Mouse (Mus musculus): ENCODE data around the gene Isyna1. TPM values are rescaled to one million over a fixed set of nuclear protein-coding genes. Genes with fewer than 3 reads are reported as not detected.

Gene Isyna1
- polyA plus RNA-seq, 1 experiment from 2014 or later: 107 TPM

GRCm38 (mm10) chr8:70632346-70632892 lies 38.2 kb downstream of the Isyna1 start, which contains the start of gene Gdf15:
TSS of gene Gdf15 (minus strand) at chr8:70632456.
- WGBS: 66% methylated on average over 6 of the region's 6 CpGs
- ATAC-seq (ENCODE audit: insufficient read depth) (no peak), DNase-seq (no peak)
- H3K36me3 ChIP-seq (ENCODE audit: insufficient read depth): no peaks in the 10 kb centered on the region
- H3K4me3 ChIP-seq (ENCODE audit: low read depth, low read length): peak within 1 kb of the TSS; percentile 8; the same call in 1 of the 2 replicates
- H3K4me1 ChIP-seq (ENCODE audit: insufficient read depth): peaks cover 10% of the 10 kb centered on the region; the same call in 1 of the 2 replicates
- H3K27me3 ChIP-seq (ENCODE audit: insufficient read depth, low read length): 0 out of 2 replicates have a peak, but pooled peaks cover 10% of the 10 kb centered on the region
- H3K9me3 ChIP-seq (ENCODE audit: low read depth, low read length): no peaks in the 10 kb centered on the region
- 0 out of 2 replicates have a peak within 1 kb of the TSS, but pooled peaks have one; percentile 6 for H3K9ac ChIP-seq
- no peak within 1 kb of the TSS for H3K27ac ChIP-seq (ENCODE audit: low read depth)
- no peak for TF ChIP-seq CTCF (IDR thresholded peaks at IDR 0.05; ENCODE audit: low read depth)
- H3K4me2 ChIP-seq: peak within 1 kb of the TSS; percentile 29; the same call in 1 of the 2 replicates

DNA sequence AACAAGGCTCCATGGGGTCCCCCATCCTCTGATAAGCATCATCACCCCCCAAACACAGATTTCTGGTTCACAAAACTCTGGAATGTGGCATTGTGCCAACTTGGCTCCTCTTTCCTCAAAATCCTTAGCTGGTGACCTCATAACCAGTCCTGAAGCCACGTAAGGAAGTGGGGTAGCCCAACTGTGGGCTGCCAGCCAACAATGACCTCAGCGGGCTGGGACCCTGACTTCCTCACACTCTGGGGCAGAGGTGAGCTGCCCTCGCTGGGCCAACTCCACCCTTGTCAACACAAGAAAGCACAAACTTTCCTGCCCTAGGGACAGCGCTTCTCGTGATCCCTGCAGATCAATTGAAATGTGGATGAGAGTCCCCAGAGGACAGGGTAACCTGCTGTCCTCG lies 39.9 kb downstream of the Isyna1 start:
- Histone ChIP-seq H3K9me3 (ENCODE audit: low read depth, low read length) (no peaks in the 10 kb centered on the region), H3K4me2 (no peak overlapping the region), H3K36me3 (ENCODE audit: insufficient read depth) (no peaks in the 10 kb centered on the region), H3K27me3 (ENCODE audit: insufficient read depth, low read length) (0 out of 2 replicates have a peak, but pooled peaks cover 10% of the 10 kb centered on the region), H3K4me1 (ENCODE audit: insufficient read depth) (peaks cover 10% of the 10 kb centered on the region; the same call in 1 of the 2 replicates), H3K9ac (no peak overlapping the region), H3K4me3 (ENCODE audit: low read depth, low read length) (no peak overlapping the region), H3K27ac (ENCODE audit: low read depth) (no peak overlapping the region; the same call in 1 of the 2 replicates)
- 40% methylated on average over 6 of the region's 6 CpGs for WGBS
- ATAC-seq (ENCODE audit: insufficient read depth) (no peak), DNase-seq (peak; percentile 81)
- TF ChIP-seq CTCF (IDR thresholded peaks at IDR 0.05; ENCODE audit: low read depth): no peak

- no peak for TF ChIP-seq CTCF (IDR thresholded peaks at IDR 0.05; ENCODE audit: low read depth)
- H3K4me1 ChIP-seq (ENCODE audit: insufficient read depth): peaks cover 10% of the 10 kb centered on the region; the same call in 1 of the 2 replicates
Measured at GRCm38 (mm10) chr8:70635527-70635926, 41.4 kb downstream of the Isyna1 start.

GRCm38 (mm10) chr8:70636838-70637237 lies 42.7 kb downstream of the Isyna1 start:
- 0 out of 2 replicates have a peak, but pooled peaks cover 6% of the 10 kb centered on the region for H3K4me1 ChIP-seq (ENCODE audit: insufficient read depth)
- WGBS: 42% methylated on average over 8 of the region's 8 CpGs

More at GRCm38 (mm10) chr8:70635527-70635926, 41.4 kb downstream of the Isyna1 start:
- Histone ChIP-seq H3K9ac (no peak overlapping the region), H3K27me3 (ENCODE audit: insufficient read depth, low read length) (0 out of 2 replicates have a peak, but pooled peaks cover 10% of the 10 kb centered on the region), H3K9me3 (ENCODE audit: low read depth, low read length) (no peaks in the 10 kb centered on the region), H3K27ac (ENCODE audit: low read depth) (no peak overlapping the region), H3K36me3 (ENCODE audit: insufficient read depth) (no peaks in the 10 kb centered on the region), H3K4me2 (no peak overlapping the region), H3K4me3 (ENCODE audit: low read depth, low read length) (no peak overlapping the region)
- ATAC-seq (ENCODE audit: insufficient read depth) (no peak), DNase-seq (no peak)
- 76% methylated on average over 6 of the region's 6 CpGs for WGBS

DNA sequence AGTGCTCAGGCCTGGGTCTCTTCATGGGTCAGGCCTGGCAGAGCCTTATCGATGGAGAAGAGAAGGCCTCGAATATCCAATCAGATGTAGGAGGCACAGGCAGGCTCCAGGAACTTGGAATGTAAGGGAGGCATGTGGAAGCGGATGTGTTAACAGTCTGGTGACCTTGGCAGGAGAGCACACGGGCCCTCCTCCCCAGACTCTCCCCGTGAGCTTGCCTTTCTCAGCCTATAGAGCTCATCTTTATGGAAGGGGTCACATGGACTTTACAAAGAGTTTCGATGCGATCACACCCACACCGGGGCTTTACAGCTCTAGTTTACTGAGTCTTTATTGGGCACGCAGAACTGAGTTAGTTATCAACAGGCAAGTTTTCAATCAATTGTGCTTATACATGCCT lies 44.6 kb downstream of the Isyna1 start:
- Histone ChIP-seq H3K4me2 (no peak overlapping the region), H3K4me1 (ENCODE audit: insufficient read depth) (0 out of 2 replicates have a peak, but pooled peaks cover 6% of the 10 kb centered on the region), H3K27ac (ENCODE audit: low read depth) (no peak overlapping the region), H3K27me3 (ENCODE audit: insufficient read depth, low read length) (no peaks in the 10 kb centered on the region), H3K4me3 (ENCODE audit: low read depth, low read length) (no peak overlapping the region), H3K36me3 (ENCODE audit: insufficient read depth) (no peaks in the 10 kb centered on the region), H3K9me3 (ENCODE audit: low read depth, low read length) (no peaks in the 10 kb centered on the region), H3K9ac (no peak overlapping the region)
- TF ChIP-seq CTCF (IDR thresholded peaks at IDR 0.05; ENCODE audit: low read depth): no peak
- WGBS: 60% methylated on average over 9 of the region's 9 CpGs
- ATAC-seq (ENCODE audit: insufficient read depth) (no peak), DNase-seq (no peak)

More at GRCm38 (mm10) chr8:70636838-70637237, 42.7 kb downstream of the Isyna1 start:
- Histone ChIP-seq H3K36me3 (ENCODE audit: insufficient read depth) (no peaks in the 10 kb centered on the region), H3K27ac (ENCODE audit: low read depth) (no peak overlapping the region), H3K9ac (no peak overlapping the region), H3K9me3 (ENCODE audit: low read depth, low read length) (no peaks in the 10 kb centered on the region), H3K27me3 (ENCODE audit: insufficient read depth, low read length) (0 out of 2 replicates have a peak, but pooled peaks cover 3% of the 10 kb centered on the region), H3K4me3 (ENCODE audit: low read depth, low read length) (no peak overlapping the region), H3K4me2 (no peak overlapping the region)
- no peak for TF ChIP-seq CTCF (IDR thresholded peaks at IDR 0.05; ENCODE audit: low read depth)
- DNase-seq: no peak
- ATAC-seq (ENCODE audit: insufficient read depth): no peak

- TF ChIP-seq CTCF (IDR thresholded peaks at IDR 0.05; ENCODE audit: low read depth): no peak
- Histone ChIP-seq H3K4me2 (no peak overlapping the region), H3K9me3 (ENCODE audit: low read depth, low read length) (no peaks in the 10 kb centered on the region), H3K4me3 (ENCODE audit: low read depth, low read length) (no peak overlapping the region), H3K27ac (ENCODE audit: low read depth) (no peak overlapping the region), H3K36me3 (ENCODE audit: insufficient read depth) (no peaks in the 10 kb centered on the region), H3K4me1 (ENCODE audit: insufficient read depth) (peaks cover 9% of the 10 kb centered on the region), H3K9ac (no peak overlapping the region), H3K27me3 (ENCODE audit: insufficient read depth, low read length) (no peaks in the 10 kb centered on the region)
- no peak for ATAC-seq (ENCODE audit: insufficient read depth)
- no peak for DNase-seq
- 65% methylated on average over 3 of the region's 3 CpGs for WGBS
Measured at GRCm38 (mm10) chr8:70643019-70643418, 48.8 kb downstream of the Isyna1 start.

DNA sequence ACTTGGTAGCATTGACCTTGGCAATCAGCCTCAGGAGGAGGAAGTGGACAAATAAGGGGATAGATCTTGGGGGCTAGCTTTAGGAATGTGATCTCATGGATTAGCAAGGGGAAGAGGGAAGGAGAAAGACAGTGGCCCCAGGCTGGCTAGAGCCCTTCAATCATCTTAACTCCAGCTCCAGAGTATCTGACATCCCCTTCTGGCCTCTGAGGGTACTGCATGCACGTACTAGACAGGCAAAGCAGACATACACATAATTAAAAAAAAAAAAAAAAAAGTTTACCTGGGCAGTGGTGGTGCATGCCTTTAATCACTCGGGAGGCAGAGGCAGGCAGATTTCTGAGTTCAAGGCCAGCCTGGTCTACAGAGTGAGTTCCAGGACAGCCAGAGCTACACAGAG lies 49.9 kb downstream of the Isyna1 start:
- ATAC-seq (ENCODE audit: insufficient read depth) (no peak), DNase-seq (no peak)
- Histone ChIP-seq H3K4me3 (ENCODE audit: low read depth, low read length) (no peak overlapping the region), H3K27me3 (ENCODE audit: insufficient read depth, low read length) (no peaks in the 10 kb centered on the region), H3K4me1 (ENCODE audit: insufficient read depth) (peaks cover 13% of the 10 kb centered on the region), H3K36me3 (ENCODE audit: insufficient read depth) (no peaks in the 10 kb centered on the region), H3K27ac (ENCODE audit: low read depth) (no peak overlapping the region), H3K9me3 (ENCODE audit: low read depth, low read length) (no peaks in the 10 kb centered on the region), H3K9ac (no peak overlapping the region), H3K4me2 (no peak overlapping the region)
- 79% methylated on average over 2 of the region's 2 CpGs for WGBS
- peak; percentile 55; the same call in 1 of the 2 replicates for TF ChIP-seq CTCF (IDR thresholded peaks at IDR 0.05; ENCODE audit: low read depth)

All from lung, embryonic 14.5 days (tissue).